Mouse (Mus musculus) bone marrow, adult 2 months (tissue): ENCODE results near the gene Nek6. TPM values are rescaled to one million over a fixed set of nuclear protein-coding genes. Genes with fewer than 3 reads are reported as not detected.

Experiments
- H3K27ac ChIP-seq: fragments of 200-500 bp; 2 replicates; pipeline ENCODE4 v1.5.1; 2012; ENCODE audit warnings: low read depth, mild to moderate bottlenecking, control low read depth, inconsistent platforms, low read length; ENCODE audit not compliant: control insufficient read depth, poor library complexity, insufficient read depth
- H3K4me1 ChIP-seq: fragments of 200-500 bp; 2 replicates; pipeline ENCODE4 v1.6.1; 2011; ENCODE audit warnings: low read length; ENCODE audit not compliant: control insufficient read depth, insufficient read depth
- H3K4me3 ChIP-seq: fragments of 200-500 bp; replicated peaks from 2 replicates; pipeline ENCODE3; 2011; ENCODE audit warnings: mild to moderate bottlenecking, low read depth, low read length, control low read depth; ENCODE audit not compliant: control insufficient read depth
- CTCF ChIP-seq: fragments of 200-500 bp; IDR thresholded peaks from 2 replicates; pipeline ENCODE4 v1.5.1; 2011; ENCODE audit warnings: low read length, control low read depth; ENCODE audit not compliant: control insufficient read depth, insufficient read depth
- POLR2A ChIP-seq: fragments of 200-500 bp; IDR thresholded peaks from 2 replicates; pipeline ENCODE4 v1.6.1; 2011; ENCODE audit warnings: low read depth, mild to moderate bottlenecking, control low read depth, low read length, borderline replicate concordance; ENCODE audit not compliant: control insufficient read depth
- WGBS: fragments of 180-500 bp; shearing (Covaris S2); methylation state at CpG from one replicate; pipeline ENCODE4 v1.1.7; 2018; 5-methylcytosine and 5-hydroxymethylcytosine counted together
- polyA plus RNA-seq: library from polyadenylated mRNA; stranded (reverse); fragments of >200 nt; gene quantifications from 2 replicates; pipeline ENCODE4 v1.2.4, GENCODE M21; 2011; ENCODE audit warnings: low replicate concordance; ENCODE audit not compliant: missing spikeins, insufficient read depth, insufficient read length

Nek6 gene
- polyA plus RNA-seq, 1 experiment: 6.0 TPM

- Histone ChIP-seq H3K4me1 (no peaks in the 10 kb centered on the region), H3K4me3 (no peak overlapping the region), H3K27ac (no peak overlapping the region)
- no peak for TF ChIP-seq POLR2A
- no peak for TF ChIP-seq CTCF
Observed at GRCm38 (mm10) chr2:38600842-38601241, 89.4 kb downstream of the Nek6 start.

- 43% methylated on average over 1 of the region's 1 CpGs for WGBS
- Histone ChIP-seq H3K4me3 (no peak overlapping the region), H3K27ac (no peak overlapping the region), H3K4me1 (no peaks in the 10 kb centered on the region; the same call in 1 of the 2 replicates)
- TF ChIP-seq CTCF (no peak), POLR2A (no peak)
Observed at GRCm38 (mm10) chr2:38607716-38608115, 96.3 kb downstream of the Nek6 start.

DNA sequence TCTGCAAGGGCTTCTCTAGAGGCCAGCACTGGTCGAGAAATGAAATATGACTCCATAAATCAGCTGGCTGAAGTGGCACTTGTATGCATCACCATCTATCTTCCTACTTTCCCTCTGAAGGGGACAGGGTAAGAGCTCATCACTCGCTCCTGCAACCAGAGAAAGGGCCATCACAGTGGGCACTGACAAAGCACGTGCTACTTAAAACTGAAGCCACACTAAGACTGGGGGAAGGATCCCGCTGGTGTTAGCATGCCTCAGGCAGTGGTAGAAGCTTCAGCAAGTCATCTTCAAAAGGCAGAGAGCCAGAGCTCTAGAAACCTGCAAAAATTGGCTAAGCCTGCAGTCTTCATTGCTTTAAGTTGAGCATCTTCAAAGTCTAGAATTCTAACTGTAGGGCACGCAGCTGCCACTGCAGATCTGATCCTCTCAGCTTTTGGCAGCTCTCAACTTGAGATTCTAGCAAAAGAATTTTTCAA, 97.4 kb downstream of the Nek6 start:
- Histone ChIP-seq H3K4me1 (no peaks in the 10 kb centered on the region; the same call in 1 of the 2 replicates), H3K4me3 (no peak overlapping the region), H3K27ac (no peak overlapping the region)
- WGBS: 82% methylated on average over 5 of the region's 5 CpGs
- no peak for TF ChIP-seq CTCF
- TF ChIP-seq POLR2A: no peak

DNA sequence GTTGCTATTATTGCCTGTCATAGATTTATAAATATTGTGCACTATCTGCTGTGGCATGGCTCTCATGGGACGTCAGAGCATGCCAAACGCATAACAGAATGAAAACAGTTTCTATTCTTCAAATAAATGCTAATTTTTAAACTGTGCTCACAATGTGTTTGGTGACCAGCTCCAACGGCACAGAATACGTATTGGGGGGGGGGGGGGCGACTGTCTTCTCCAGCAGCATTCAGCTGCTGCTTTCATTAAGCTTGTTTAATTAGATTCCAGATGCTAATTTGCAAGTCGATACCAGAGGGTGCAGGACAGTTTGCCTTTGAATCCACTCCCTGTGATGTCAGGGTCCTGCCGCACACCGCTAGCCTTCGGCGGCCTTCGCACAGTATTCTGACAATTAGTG, 97.9 kb downstream of the Nek6 start:
- WGBS: 91% methylated on average over 11 of the region's 11 CpGs
- H3K4me3 ChIP-seq: no peak overlapping the region
- H3K4me1 ChIP-seq: no peaks in the 10 kb centered on the region; the same call in 1 of the 2 replicates
- TF ChIP-seq CTCF (no peak), POLR2A (no peak)
- H3K27ac ChIP-seq: no peak overlapping the region

DNA sequence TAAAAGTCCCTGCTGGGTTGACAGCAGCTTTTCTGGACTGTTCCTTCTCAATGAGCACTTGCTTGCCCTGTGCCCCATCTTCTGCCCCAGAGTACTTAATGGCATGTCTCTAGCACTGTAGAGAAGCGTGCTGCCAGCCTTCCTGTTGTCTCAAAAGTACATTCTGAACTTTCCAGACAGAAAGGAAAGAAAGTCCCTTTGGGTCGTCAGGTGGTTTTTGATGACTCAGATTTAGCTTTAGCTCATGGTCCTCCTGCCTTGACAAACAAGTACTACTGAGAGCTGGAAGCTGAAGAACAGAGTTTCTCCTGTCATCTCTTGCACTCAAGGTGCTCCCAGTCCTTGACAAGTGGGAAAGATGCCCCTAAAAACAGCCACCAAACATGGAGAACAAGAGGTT, 98.7 kb downstream of the Nek6 start:
- Histone ChIP-seq H3K4me1 (no peaks in the 10 kb centered on the region; the same call in 1 of the 2 replicates), H3K4me3 (no peak overlapping the region), H3K27ac (no peak overlapping the region)
- TF ChIP-seq CTCF: no peak
- TF ChIP-seq POLR2A: no peak
- 81% methylated on average over 2 of the region's 2 CpGs for WGBS

- Histone ChIP-seq H3K4me1 (no peaks in the 10 kb centered on the region), H3K27ac (no peak overlapping the region), H3K4me3 (no peak overlapping the region)
- TF ChIP-seq POLR2A: no peak
- no peak for TF ChIP-seq CTCF
- WGBS: 91% methylated on average over 6 of the region's 6 CpGs
Observed at GRCm38 (mm10) chr2:38612596-38612995, 101.2 kb downstream of the Nek6 start.

- H3K4me1 ChIP-seq: no peaks in the 10 kb centered on the region
- H3K4me3 ChIP-seq: no peak overlapping the region
- no peak overlapping the region for H3K27ac ChIP-seq
- WGBS: 87% methylated on average over 3 of the region's 3 CpGs
- TF ChIP-seq CTCF (no peak), POLR2A (no peak)
Observed at GRCm38 (mm10) chr2:38613576-38613975, 102.1 kb downstream of the Nek6 start.

DNA sequence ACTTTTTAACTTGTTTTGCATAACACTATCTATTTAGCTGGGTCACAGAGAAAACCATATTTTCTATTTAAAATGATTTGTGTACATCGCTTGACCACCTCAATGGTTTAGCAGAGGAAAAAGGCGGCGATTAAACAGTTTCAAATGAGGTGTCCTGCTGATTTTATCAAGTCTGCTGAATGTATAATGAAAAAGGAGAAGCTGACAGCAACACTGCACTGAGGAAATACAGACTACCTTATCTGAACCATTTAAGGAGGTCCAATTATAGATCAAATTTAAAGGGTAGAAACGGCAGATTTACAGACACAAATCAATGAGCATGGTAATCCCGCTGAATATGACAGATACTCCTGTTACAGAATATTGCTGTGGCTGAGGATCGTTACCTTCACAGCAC, 103.0 kb downstream of the Nek6 start:
- no peak for TF ChIP-seq POLR2A
- TF ChIP-seq CTCF: no peak
- no peak overlapping the region for H3K4me3 ChIP-seq
- H3K27ac ChIP-seq: no peak overlapping the region
- H3K4me1 ChIP-seq: no peaks in the 10 kb centered on the region
- 72% methylated on average over 6 of the region's 6 CpGs for WGBS

DNA sequence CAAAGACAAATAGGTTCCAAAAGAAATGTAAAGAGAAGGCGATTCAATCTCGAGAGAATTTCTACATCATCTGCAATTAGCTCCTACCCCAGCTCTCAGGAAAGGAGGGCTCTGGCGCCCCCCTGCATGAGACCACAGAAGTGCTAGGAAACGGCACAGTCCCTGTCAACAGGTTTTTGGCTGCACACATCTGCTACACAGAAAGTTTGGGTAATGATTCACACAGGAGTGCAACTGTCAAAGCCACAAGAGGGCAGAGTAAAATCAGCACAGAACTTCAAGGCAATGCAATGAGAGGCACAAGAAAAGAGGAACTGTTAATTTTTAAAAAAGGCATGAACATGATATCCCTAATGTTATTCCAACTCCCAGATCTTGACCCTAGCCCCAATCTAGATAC, 104.6 kb downstream of the Nek6 start:
- Histone ChIP-seq H3K27ac (no peak overlapping the region), H3K4me1 (no peaks in the 10 kb centered on the region), H3K4me3 (no peak overlapping the region)
- TF ChIP-seq CTCF (no peak), POLR2A (no peak)
- WGBS: 19% methylated on average over 4 of the region's 4 CpGs
